Mouse (Mus musculus): ENCODE data around the gene Rec8. TPM values are rescaled to one million over a fixed set of nuclear protein-coding genes. Genes with fewer than 3 reads are reported as not detected.
A peak's percentile ranks its signal among the peaks of the same experiment; 100 is the strongest.

Gene Rec8
- polyA plus RNA-seq, 1 experiment from 2014 or later, result 11.5 TPM

- ATAC-seq (replicated peaks), result peak; percentile 59; the same call in 1 of the 2 replicates
- Histone ChIP-seq H3K4me2 (replicated peaks) (peak overlapping the region; percentile 28), H3K27me3 (no peaks in the 10 kb centered on the region), H3K4me3 (peak overlapping the region; percentile 32), H3K9ac (replicated peaks) (no peak overlapping the region), H3K27ac (replicated peaks) (no peak overlapping the region; the same call in 1 of the 2 replicates), H3K4me1 (0 out of 2 replicates have a peak, but pooled peaks cover 7% of the 10 kb centered on the region), H3K36me3 (no peaks in the 10 kb centered on the region), H3K9me3 (no peaks in the 10 kb centered on the region)
- 53% methylated on average over 22 of the region's 22 CpGs for WGBS
These were observed 804 bp downstream of the Rec8 start for GRCm38 (mm10) chr14:55618486-55619195.

- Histone ChIP-seq H3K36me3 (peaks cover 80% of the 10 kb centered on the region), H3K9ac (replicated peaks) (no peak overlapping the region), H3K27ac (replicated peaks) (no peak overlapping the region), H3K4me3 (no peak overlapping the region), H3K4me2 (replicated peaks) (no peak overlapping the region), H3K9me3 (no peaks in the 10 kb centered on the region), H3K4me1 (no peaks in the 10 kb centered on the region), H3K27me3 (no peaks in the 10 kb centered on the region)
- ATAC-seq (replicated peaks), result no peak
- 92% methylated on average over 27 of the region's 27 CpGs for WGBS
These were observed 10.4 kb downstream of the Rec8 start for GRCm38 (mm10) chr14:55628077-55628827.

- Histone ChIP-seq H3K4me1 (peaks cover 3% of the 10 kb centered on the region), H3K4me2 (replicated peaks) (no peak overlapping the region), H3K27ac (replicated peaks) (no peak overlapping the region), H3K9me3 (no peaks in the 10 kb centered on the region), H3K36me3 (peaks cover 84% of the 10 kb centered on the region), H3K4me3 (no peak overlapping the region), H3K9ac (replicated peaks) (no peak overlapping the region), H3K27me3 (no peaks in the 10 kb centered on the region)
- ATAC-seq (replicated peaks), result no peak
- 49% methylated on average over 5 of the region's 5 CpGs for WGBS
These were observed 11.5 kb downstream of the Rec8 start for GRCm38 (mm10) chr14:55629312-55629711.

GRCm38 (mm10) chr14:55634874-55635522 is 17.2 kb downstream of the Rec8 start:
- ATAC-seq (replicated peaks), result peak; percentile 85
- Histone ChIP-seq H3K27ac (replicated peaks) (peak overlapping the region; percentile 89), H3K4me3 (peak overlapping the region; percentile 77), H3K4me1 (peaks cover 17% of the 10 kb centered on the region), H3K4me2 (replicated peaks) (peak overlapping the region; percentile 91), H3K9me3 (no peaks in the 10 kb centered on the region), H3K36me3 (peaks cover 67% of the 10 kb centered on the region), H3K9ac (replicated peaks) (peak overlapping the region; percentile 80), H3K27me3 (no peaks in the 10 kb centered on the region)
- WGBS, result 4% methylated on average over 23 of the region's 23 CpGs

- ATAC-seq (replicated peaks), result peak; percentile 93
- Histone ChIP-seq H3K4me2 (replicated peaks) (peak within 1 kb of the TSS; percentile 91), H3K36me3 (peaks cover 67% of the 10 kb centered on the region), H3K4me1 (peaks cover 17% of the 10 kb centered on the region), H3K27ac (replicated peaks) (peak within 1 kb of the TSS; percentile 89), H3K27me3 (no peaks in the 10 kb centered on the region), H3K4me3 (peak within 1 kb of the TSS; percentile 77), H3K9ac (replicated peaks) (peak within 1 kb of the TSS; percentile 80), H3K9me3 (no peaks in the 10 kb centered on the region)
- 1% methylated on average over 33 of the region's 33 CpGs for WGBS
These were observed 17.7 kb downstream of the Rec8 start, which contains the start of gene Ipo4 for GRCm38 (mm10) chr14:55635523-55636007. Gene Ipo4 (minus strand): TSS chr14:55635957.

GRCm38 (mm10) chr14:55637795-55638194 is 20.0 kb downstream of the Rec8 start, which contains the start of gene Gm49378:
Gene Gm49378 (minus strand): TSS chr14:55637895.
- WGBS, result 94% methylated on average over 9 of the region's 9 CpGs
- no peak for ATAC-seq (replicated peaks)
- no peak within 1 kb of the TSS for H3K4me2 ChIP-seq (replicated peaks)
- H3K4me1 ChIP-seq, result peaks cover 25% of the 10 kb centered on the region
- peaks cover 56% of the 10 kb centered on the region for H3K36me3 ChIP-seq
- no peak within 1 kb of the TSS for H3K4me3 ChIP-seq
- no peak within 1 kb of the TSS for H3K27ac ChIP-seq (replicated peaks)
- no peak within 1 kb of the TSS for H3K9ac ChIP-seq (replicated peaks)
- no peaks in the 10 kb centered on the region for H3K9me3 ChIP-seq
- H3K27me3 ChIP-seq, result no peaks in the 10 kb centered on the region

- Histone ChIP-seq H3K4me1 (peaks cover 28% of the 10 kb centered on the region), H3K27ac (replicated peaks) (no peak overlapping the region), H3K9ac (replicated peaks) (no peak overlapping the region), H3K4me3 (no peak overlapping the region), H3K9me3 (no peaks in the 10 kb centered on the region), H3K4me2 (replicated peaks) (no peak overlapping the region), H3K36me3 (peaks cover 47% of the 10 kb centered on the region), H3K27me3 (no peaks in the 10 kb centered on the region)
- 98% methylated on average over 14 of the region's 14 CpGs for WGBS
- no peak for ATAC-seq (replicated peaks)
These were observed 23.0 kb downstream of the Rec8 start for GRCm38 (mm10) chr14:55640816-55641215.

- WGBS, result 97% methylated on average over 13 of the region's 13 CpGs
- no peak overlapping the region for H3K4me2 ChIP-seq (replicated peaks)
- no peaks in the 10 kb centered on the region for H3K9me3 ChIP-seq
- H3K27me3 ChIP-seq, result no peaks in the 10 kb centered on the region
- H3K4me3 ChIP-seq, result no peak overlapping the region
- peaks cover 23% of the 10 kb centered on the region for H3K4me1 ChIP-seq
- no peak for ATAC-seq (replicated peaks)
- peaks cover 45% of the 10 kb centered on the region for H3K36me3 ChIP-seq
- H3K27ac ChIP-seq (replicated peaks), result no peak overlapping the region
- H3K9ac ChIP-seq (replicated peaks), result no peak overlapping the region
These were observed 23.5 kb downstream of the Rec8 start for GRCm38 (mm10) chr14:55641291-55641690.

GRCm38 (mm10) chr14:55642679-55643059 is 24.8 kb downstream of the Rec8 start:
- peak overlapping the region; percentile 86 for H3K9ac ChIP-seq (replicated peaks)
- H3K9me3 ChIP-seq, result no peaks in the 10 kb centered on the region
- H3K4me1 ChIP-seq, result peaks cover 22% of the 10 kb centered on the region
- peak overlapping the region; percentile 94 for H3K27ac ChIP-seq (replicated peaks)
- peaks cover 34% of the 10 kb centered on the region for H3K36me3 ChIP-seq
- H3K4me2 ChIP-seq (replicated peaks), result peak overlapping the region; percentile 76
- ATAC-seq (replicated peaks), result peak; percentile 57
- H3K27me3 ChIP-seq, result no peaks in the 10 kb centered on the region
- WGBS, result 20% methylated on average over 8 of the region's 8 CpGs
- peak overlapping the region; percentile 71 for H3K4me3 ChIP-seq

GRCm38 (mm10) chr14:55643060-55643907 is 25.4 kb downstream of the Rec8 start, which contains the start of gene Tm9sf1:
Gene Tm9sf1 (minus strand): TSS chr14:55643806.
- under 1% methylated on average over 83 of the region's 89 CpGs for WGBS
- peak within 1 kb of the TSS; percentile 76 for H3K4me2 ChIP-seq (replicated peaks)

GRCm38 (mm10) chr14:55644261-55644888 is 26.5 kb downstream of the Rec8 start:
- Histone ChIP-seq H3K9ac (replicated peaks) (peak overlapping the region; percentile 86), H3K4me3 (peak overlapping the region; percentile 71), H3K4me2 (replicated peaks) (peak overlapping the region; percentile 76), H3K4me1 (peaks cover 22% of the 10 kb centered on the region), H3K9me3 (no peaks in the 10 kb centered on the region), H3K27ac (replicated peaks) (no peak overlapping the region), H3K36me3 (peaks cover 18% of the 10 kb centered on the region), H3K27me3 (no peaks in the 10 kb centered on the region)
- WGBS, result 29% methylated on average over 17 of the region's 17 CpGs
- ATAC-seq (replicated peaks), result no peak

More at GRCm38 (mm10) chr14:55643060-55643907, 25.4 kb downstream of the Rec8 start, which contains the start of gene Tm9sf1:
- peaks cover 28% of the 10 kb centered on the region for H3K36me3 ChIP-seq
- H3K4me3 ChIP-seq, result peak within 1 kb of the TSS; percentile 71
- peak within 1 kb of the TSS; percentile 86 for H3K9ac ChIP-seq (replicated peaks)
- H3K9me3 ChIP-seq, result no peaks in the 10 kb centered on the region
- peak; percentile 92 for ATAC-seq (replicated peaks)
- peaks cover 22% of the 10 kb centered on the region for H3K4me1 ChIP-seq
- H3K27ac ChIP-seq (replicated peaks), result peak within 1 kb of the TSS; percentile 94
- H3K27me3 ChIP-seq, result no peaks in the 10 kb centered on the region

Data from forebrain, embryonic 15.5 days (tissue).